Comparison of ENCODE assay signal across 9 mouse cellular contexts in genomic region chr2:92458481-92458880, GRCm38 (mm10). TPM values are rescaled to one million over a fixed set of nuclear protein-coding genes. Genes with fewer than 3 reads are reported as not detected.
DNase-seq lines count a peak whose midpoint lies in the region; ATAC-seq and TF ChIP-seq lines count a peak whose summit lies in the region.
"Had no signal": no experiment of that assay in that cellular context is flagged by ENCODE, and none has a peak within 500 bp of the region (broad histone marks: within the 10 kb centered on the region; RNA-seq: fewer than 3 reads in every experiment).

No protein-coding gene starts in this region.

- no peaks in the 10 kb centered on the region for H3K9me3 ChIP-seq in kidney, postnatal 0 days (replicated peaks; ENCODE audit: low read length)

- no peak overlapping the region for H3K27ac ChIP-seq in kidney, postnatal 0 days
- H3K27ac ChIP-seq in cortical plate, adult 2 months (ENCODE audit: insufficient read depth, low read length): no peak overlapping the region

- H3K9ac ChIP-seq in kidney, postnatal 0 days (ENCODE audit: low read depth, low read length): peak overlapping the region; percentile 70

- peak overlapping the region; percentile 96 for H3K4me2 ChIP-seq in kidney, postnatal 0 days (ENCODE audit: low read length)

- DNase-seq in kidney, postnatal 0 days (ENCODE audit: low spot score): no peak
- DNase-seq in kidney, postnatal 36 days: no peak
- DNase-seq in naive thymus-derived CD4-positive, alpha-beta T cell, adult 2 months (ENCODE audit: low read depth): peak; percentile 44
- no peak for DNase-seq in adrenal gland, adult 2 months
- DNase-seq in adrenal gland, postnatal 10 days: no peak
- DNase-seq in adrenal gland, postnatal 36 days: no peak

- H3K4me1 ChIP-seq in kidney, postnatal 0 days (replicated peaks; ENCODE audit: insufficient read depth, low read length): peaks cover 29% of the 10 kb centered on the region
- H3K4me1 ChIP-seq in cortical plate, adult 2 months (ENCODE audit: control insufficient read depth, insufficient read depth, low read length): peaks cover 11% of the 10 kb centered on the region

- H3K27me3 ChIP-seq in kidney, postnatal 0 days (ENCODE audit: insufficient read depth, low read length): no peaks in the 10 kb centered on the region

- peak overlapping the region; percentile 80; the same call in 1 of the 2 replicates for H3K4me3 ChIP-seq in kidney, postnatal 0 days (replicated peaks; ENCODE audit: low read depth, low read length)
- H3K4me3 ChIP-seq in cortical plate, adult 2 months (ENCODE audit: insufficient read depth, low read length): peak overlapping the region; percentile 76

- 69% methylated on average over 13 of the region's 13 CpGs for WGBS in kidney, postnatal 0 days

- no peak for TF ChIP-seq POLR2A in cortical plate, adult 2 months (IDR thresholded peaks at IDR 0.05; ENCODE audit: extremely low read depth, insufficient read depth, low read length)

- H3K36me3 ChIP-seq in kidney, postnatal 0 days (ENCODE audit: insufficient read depth, low read length): 0 out of 2 replicates have a peak, but pooled peaks cover 11% of the 10 kb centered on the region

- ATAC-seq in kidney, postnatal 0 days (replicated peaks; ENCODE audit: low FRiP score, low read depth): no peak
- ATAC-seq in inflammation-experienced regulatory T-cells, adult 6 months: peak; percentile 32

- no peak for TF ChIP-seq CTCF in kidney, postnatal 0 days (IDR thresholded peaks at IDR 0.05; ENCODE audit: low read depth)
- no peak for TF ChIP-seq CTCF in cortical plate, adult 2 months (IDR thresholded peaks at IDR 0.05; ENCODE audit: extremely low read depth, insufficient read depth, low read length)

RNA-seq across cellular contexts. Expression of gene Slc35c1, which starts 1.9 kb away (rescaled TPM):
- 14.8 and 15.5 TPM in 2 replicates for polyA plus RNA-seq in kidney, postnatal 0 days (2015; fragmentation: Nextera tagmentation; extraction: Ambion mirVana)
- 14.0 and 14.2 TPM in 2 replicates for polyA plus RNA-seq in cortical plate, adult 2 months (2012; rRNA removed)
- polyA plus RNA-seq in inflammation-experienced regulatory T-cells, adult 6 months (2017; shearing (Covaris generic)): 10 to 100 TPM; 35.1 to 53.1 (median 38.8) TPM
- 10 to 100 TPM; 14.3 to 23.2 TPM for total RNA-seq in adrenal gland, adult 2 months (2021)
- polyA plus RNA-seq in adrenal gland, adult 2 months (2012; rRNA removed): 50.9 and 98.4 TPM in 2 replicates
- 10 to 100 TPM; 14.7 to 17.6 TPM for total RNA-seq in adrenal gland, postnatal 10 days (2021)
- 10 to 100 TPM; 14.8 to 24.3 TPM for total RNA-seq in adrenal gland, postnatal 36 days (2021)

RNA-seq across cellular contexts. Expression of gene Cry2, which starts 24.6 kb away (rescaled TPM):
- 10.1 and 12.8 TPM in 2 replicates for polyA plus RNA-seq in kidney, postnatal 0 days (2015; fragmentation: Nextera tagmentation; extraction: Ambion mirVana)
- 99.9 and 108 TPM in 2 replicates for polyA plus RNA-seq in cortical plate, adult 2 months (2012; rRNA removed)
- 10 to 100 TPM in 1 of 3 experiments, 1 to 10 TPM in 2; 3.5 to 10.2 (median 6.9) TPM for polyA plus RNA-seq in inflammation-experienced regulatory T-cells, adult 6 months (2017; shearing (Covaris generic))
- total RNA-seq in adrenal gland, adult 2 months (2021): 10 to 100 TPM; 32.9 to 45.1 TPM
- polyA plus RNA-seq in adrenal gland, adult 2 months (2012; rRNA removed): 27.6 and 53.8 TPM in 2 replicates
- total RNA-seq in adrenal gland, postnatal 10 days (2021): 10 to 100 TPM; 39.3 to 41.9 TPM
- total RNA-seq in adrenal gland, postnatal 36 days (2021): 10 to 100 TPM; 38.4 to 47.8 TPM

RNA-seq across cellular contexts. Expression of gene Mapk8ip1, which starts 57.4 kb away (rescaled TPM):
- polyA plus RNA-seq in kidney, postnatal 0 days (2015; fragmentation: Nextera tagmentation; extraction: Ambion mirVana): 25.9 and 28.2 TPM in 2 replicates
- polyA plus RNA-seq in cortical plate, adult 2 months (2012; rRNA removed): 320 and 321 TPM in 2 replicates
- under 1 TPM; 0.43 to 0.92 (median 0.82) TPM for polyA plus RNA-seq in inflammation-experienced regulatory T-cells, adult 6 months (2017; shearing (Covaris generic))
- total RNA-seq in adrenal gland, adult 2 months (2021): 10 to 100 TPM; 30.2 to 34.9 TPM
- 60.9 and 67.1 TPM in 2 replicates for polyA plus RNA-seq in adrenal gland, adult 2 months (2012; rRNA removed)
- 10 to 100 TPM; 22.5 to 28.1 TPM for total RNA-seq in adrenal gland, postnatal 10 days (2021)
- 10 to 100 TPM; 30.9 to 35.1 TPM for total RNA-seq in adrenal gland, postnatal 36 days (2021)
- total RNA-seq: megakaryocyte progenitor cell, adult 5-6 weeks had no signal

Comparison
In these comparisons a context has a peak if more than half of its experiments do, and no peak if none do; other contexts are left out.
1. RNA of gene Mapk8ip1, which starts 57.4 kb away (polyA plus RNA-seq): 320 to 321 TPM in cortical plate, adult 2 months, 60.9 to 67.1 TPM in adrenal gland, adult 2 months and 25.9 to 28.2 TPM in kidney, postnatal 0 days; 0.43 to 0.92 TPM in inflammation-experienced regulatory T-cells, adult 6 months; every median in the first group is over 10 times any median in the second.